Comparison of ENCODE assay signal across 18 mouse cellular contexts in genomic region chr2:57254267-57254666, GRCm38 (mm10).
"Had no signal": no experiment of that assay in that cellular context is flagged by ENCODE, and none has a peak within 500 bp of the region (broad histone marks: within the 10 kb centered on the region; RNA-seq: fewer than 3 reads in every experiment).

No protein-coding gene starts in this region.

- H3K4me3 ChIP-seq: kidney, embryonic 15.5 days; layer of hippocampus, adult 2 months; limb, embryonic 10.5 days; limb, embryonic 13.5 days; midbrain, embryonic 12.5 days; midbrain, embryonic 15.5 days; neural tube, embryonic 12.5 days; neural tube, embryonic 15.5 days had no signal

- DNase-seq: kidney, postnatal 14 days; layer of hippocampus, adult 9-11 months; liver, postnatal 0 days; lung, embryonic 14.5 days; right cerebral cortex, adult 18-20 months; right cerebral cortex, postnatal 14 days; thymus, adult 18-20 months; thymus, postnatal 36 days had no signal

- H3K27ac ChIP-seq: kidney, embryonic 15.5 days; layer of hippocampus, adult 2 months; limb, embryonic 10.5 days; limb, embryonic 13.5 days; liver, embryonic 14.5 days; macrophage; midbrain, embryonic 12.5 days; midbrain, embryonic 15.5 days; neural tube, embryonic 12.5 days; neural tube, embryonic 15.5 days had no signal

- H3K36me3 ChIP-seq: kidney, embryonic 15.5 days; limb, embryonic 10.5 days; limb, embryonic 13.5 days; midbrain, embryonic 12.5 days; midbrain, embryonic 15.5 days; neural tube, embryonic 12.5 days; neural tube, embryonic 15.5 days had no signal

- H3K27me3 ChIP-seq: kidney, embryonic 15.5 days; limb, embryonic 13.5 days; neural tube, embryonic 12.5 days; neural tube, embryonic 15.5 days had no signal

- H3K4me1 ChIP-seq: limb, embryonic 13.5 days; neural tube, embryonic 12.5 days had no signal
